Mouse (Mus musculus): ENCODE data around the gene Hoxb3. TPM values are rescaled to one million over a fixed set of nuclear protein-coding genes. Genes with fewer than 3 reads are reported as not detected.

The Hoxb3 gene
- total RNA-seq, 2 experiments from 2014 or later, result not detected

DNA sequence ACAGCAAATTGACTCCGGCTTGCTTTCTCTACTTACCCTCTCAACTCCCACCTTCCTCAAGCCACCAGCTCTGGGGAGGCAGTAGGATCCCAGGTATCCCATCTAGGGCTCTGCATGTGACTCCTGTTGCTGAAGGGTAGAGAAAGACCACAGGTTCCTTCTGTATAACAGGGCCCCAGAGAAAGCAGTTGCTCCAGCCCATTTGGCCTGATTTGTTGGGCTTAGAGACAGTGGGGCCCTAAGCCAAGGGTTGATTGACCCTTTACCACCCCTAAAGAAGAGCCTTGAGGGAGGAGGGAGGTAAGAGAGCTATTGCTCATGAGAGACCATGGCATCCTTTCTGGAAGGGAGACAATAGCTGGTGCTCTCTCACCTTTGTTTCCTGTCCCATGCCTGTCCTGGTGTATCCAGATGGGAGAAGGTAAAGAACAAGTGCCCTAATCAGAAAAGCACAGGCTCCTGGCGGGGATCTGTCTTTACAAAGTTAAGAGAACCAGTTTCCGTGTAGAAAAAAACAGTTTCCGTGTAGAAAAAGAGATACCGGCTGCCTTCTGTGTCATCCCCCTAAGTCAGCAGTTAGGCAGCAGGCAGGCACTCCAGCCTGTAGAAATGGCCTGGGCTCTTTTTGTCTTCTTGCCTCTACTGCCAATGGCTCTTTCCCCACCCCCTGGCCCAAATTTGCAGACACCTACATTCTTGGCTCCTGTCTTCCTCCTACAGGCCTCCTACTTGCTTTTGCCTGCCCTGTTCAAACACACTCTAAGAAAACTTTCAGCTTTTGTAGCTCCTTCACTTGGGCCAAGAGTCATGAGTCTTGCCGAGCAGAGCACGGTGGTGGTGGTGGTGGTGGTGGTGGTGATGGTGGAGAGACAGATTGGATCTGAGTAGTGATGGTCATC is 16.1 kb downstream of the Hoxb3 start:
- DNase-seq (ENCODE audit: low spot score in 2 of 2), result no peak

DNA sequence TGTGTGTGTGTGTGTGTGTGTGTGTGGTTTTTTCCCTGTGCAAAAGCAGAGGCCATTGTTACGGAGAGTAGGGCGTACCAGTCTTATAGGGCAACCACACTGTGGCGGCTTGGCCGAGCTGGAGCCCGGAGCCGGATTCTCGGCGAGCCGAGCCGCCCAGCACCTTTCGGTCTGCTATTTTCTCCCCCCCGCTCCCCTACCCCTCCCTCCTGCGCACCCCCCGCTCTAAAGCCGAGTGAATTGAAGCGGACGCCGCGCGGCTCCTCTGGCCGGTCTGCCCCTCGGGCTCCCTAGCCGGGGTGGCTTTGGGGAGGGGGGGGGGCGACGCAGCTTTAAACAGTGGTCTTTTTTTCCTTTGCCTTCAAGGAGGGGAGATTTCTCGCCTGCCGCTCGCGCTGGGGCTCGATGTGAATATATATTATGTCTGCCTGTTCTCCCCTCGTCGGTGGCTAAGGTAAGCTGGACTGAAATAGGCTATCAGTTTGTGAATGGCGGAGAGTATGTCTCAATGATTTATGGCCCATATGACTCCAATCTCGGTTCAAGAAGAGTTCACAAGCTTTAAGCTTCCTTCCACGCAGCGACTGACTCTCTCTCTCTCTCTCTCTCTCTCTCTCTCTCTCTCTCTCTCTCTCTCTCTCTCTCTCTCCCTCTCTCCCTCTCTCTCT is 17.7 kb downstream of the Hoxb3 start:
- no peak for DNase-seq (ENCODE audit: low spot score in 2 of 2)

DNA sequence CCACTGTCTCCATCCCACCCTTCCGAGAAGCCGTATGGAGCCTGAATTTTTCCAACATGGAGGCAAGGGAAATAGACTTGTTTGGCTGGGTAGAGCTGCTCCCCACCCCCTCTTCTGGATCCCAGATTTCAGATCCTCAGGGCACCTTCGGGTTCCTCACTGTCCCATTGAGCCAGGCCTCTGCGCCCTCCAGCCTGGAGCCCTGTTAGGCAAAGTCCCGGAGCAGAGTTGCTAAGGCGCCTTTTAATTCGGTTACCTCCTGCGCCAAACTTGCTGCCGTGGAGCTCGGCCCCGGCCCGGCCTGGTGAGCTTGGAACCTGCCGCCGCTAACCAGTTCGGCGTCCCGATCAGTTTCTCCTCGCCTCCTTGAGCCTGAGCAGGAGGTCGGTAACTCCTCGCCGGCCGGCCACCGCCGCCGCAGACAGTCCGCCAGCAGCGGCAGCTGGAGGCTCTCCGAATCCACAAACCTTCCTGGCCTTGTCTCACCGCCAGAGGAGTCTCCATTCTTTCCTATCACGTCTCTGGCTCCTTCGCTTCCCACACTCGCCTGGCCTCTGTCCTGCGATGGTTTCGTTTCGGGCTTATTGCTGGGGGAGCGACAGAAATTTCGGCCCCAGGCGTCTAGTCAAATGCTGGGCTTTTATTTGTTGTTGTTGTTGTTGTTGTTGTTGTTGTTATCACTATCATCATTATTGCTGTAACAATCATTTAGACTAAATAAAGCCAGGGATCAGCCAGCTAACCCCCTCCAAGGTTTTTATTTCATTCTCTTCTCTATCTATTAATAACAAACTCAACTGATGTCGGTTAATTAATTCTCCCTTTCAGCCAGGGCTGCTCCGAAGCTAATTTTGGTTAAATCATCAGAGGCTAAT is 18.8 kb downstream of the Hoxb3 start:
- no peak for DNase-seq (ENCODE audit: low spot score in 2 of 2)

DNA sequence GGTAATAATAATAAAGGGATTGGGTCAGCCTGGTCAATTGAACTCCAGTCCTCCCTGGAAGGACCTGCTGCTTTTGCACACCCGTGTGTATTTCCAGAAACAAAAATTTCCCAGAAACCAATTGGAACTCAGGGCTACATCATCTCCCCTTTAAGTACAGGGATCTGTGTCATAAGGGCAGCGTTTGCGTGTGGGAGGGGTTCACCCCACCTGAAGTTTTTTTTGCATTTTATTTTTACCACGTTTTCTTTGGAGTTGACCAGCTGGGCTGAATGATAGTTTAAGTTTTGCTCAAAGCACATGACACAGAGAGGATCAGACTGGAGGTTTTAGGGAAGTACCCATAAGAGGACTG is 19.4 kb downstream of the Hoxb3 start:
- no peak for DNase-seq (ENCODE audit: low spot score in 2 of 2)

DNA sequence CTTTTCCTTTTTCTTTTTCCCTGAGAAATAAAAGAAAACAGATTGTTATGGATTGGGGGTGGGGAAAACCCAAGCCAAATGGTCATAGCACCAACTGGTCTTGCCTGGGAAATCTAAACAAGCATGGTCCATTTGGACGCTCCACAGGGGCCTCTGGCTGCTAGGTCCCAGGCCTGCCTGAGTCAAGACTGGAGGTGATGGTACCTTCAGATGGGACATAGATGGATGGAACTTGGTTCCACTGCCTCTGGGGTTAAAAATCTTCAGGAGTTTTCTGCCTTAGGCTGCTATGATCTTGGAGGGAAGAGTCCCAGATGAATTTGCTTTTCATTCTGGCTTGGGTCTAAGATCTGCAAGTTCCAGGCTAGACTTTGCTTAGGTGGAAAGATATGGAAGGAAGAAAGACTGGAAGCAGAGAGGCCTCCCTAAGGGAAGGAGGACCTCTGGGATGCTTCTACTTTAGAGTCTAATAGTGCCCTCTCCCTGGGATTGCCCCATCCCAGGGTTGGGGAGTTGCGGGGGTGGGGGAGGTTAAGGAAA is 20.1 kb downstream of the Hoxb3 start:
- DNase-seq (ENCODE audit: low spot score in 2 of 2), result no peak

DNA sequence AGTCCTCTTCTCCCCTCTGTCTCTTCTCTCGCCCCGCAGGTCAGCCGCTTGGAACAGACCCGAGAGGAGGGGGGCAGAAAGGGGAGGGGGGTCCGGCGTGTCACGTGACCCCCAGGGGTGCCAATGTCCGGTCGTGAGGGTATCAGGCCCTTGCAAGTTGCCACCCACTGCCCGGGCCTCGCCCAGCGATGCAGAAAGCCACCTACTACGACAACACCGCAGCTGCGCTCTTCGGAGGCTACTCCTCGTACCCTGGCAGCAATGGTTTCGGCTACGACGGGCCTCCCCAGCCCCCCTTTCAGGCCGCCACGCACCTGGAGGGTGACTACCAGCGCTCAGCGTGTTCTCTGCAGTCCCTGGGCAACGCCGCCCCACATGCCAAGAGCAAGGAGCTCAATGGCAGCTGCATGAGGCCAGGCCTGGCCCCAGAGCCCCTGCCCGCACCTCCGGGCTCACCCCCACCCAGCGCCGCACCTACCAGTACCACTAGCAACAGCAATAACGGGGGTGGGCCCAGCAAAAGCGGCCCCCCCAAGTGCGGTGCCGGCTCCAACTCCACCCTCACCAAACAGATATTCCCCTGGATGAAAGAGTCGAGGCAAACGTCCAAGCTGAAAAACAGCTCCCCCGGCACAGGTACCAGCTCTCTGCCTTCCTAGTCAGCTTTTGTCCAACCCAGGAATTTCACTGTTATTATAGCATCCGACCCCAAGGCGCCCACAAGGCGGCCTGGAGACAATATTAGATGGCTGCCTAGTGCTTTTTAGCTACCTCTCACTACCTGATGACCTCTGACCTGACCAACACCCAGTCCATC is 21.1 kb downstream of the Hoxb3 start:
- DNase-seq (ENCODE audit: low spot score in 2 of 2), result no peak

DNA sequence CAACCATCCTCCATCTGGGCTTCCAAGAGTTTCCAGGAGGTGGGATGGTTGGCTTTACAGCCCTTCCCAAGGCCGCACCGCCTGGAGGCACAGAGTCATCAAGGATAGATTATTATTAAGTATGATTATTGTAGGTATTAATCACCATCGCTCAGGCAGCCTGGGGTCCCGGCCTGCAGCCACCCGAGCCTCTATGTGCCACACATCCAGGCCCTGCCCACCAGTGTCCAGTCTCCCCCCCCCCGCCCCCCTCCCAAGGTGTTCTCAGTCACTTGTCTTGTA is 21.7 kb downstream of the Hoxb3 start:
- DNase-seq (ENCODE audit: low spot score in 2 of 2), result no peak

DNA sequence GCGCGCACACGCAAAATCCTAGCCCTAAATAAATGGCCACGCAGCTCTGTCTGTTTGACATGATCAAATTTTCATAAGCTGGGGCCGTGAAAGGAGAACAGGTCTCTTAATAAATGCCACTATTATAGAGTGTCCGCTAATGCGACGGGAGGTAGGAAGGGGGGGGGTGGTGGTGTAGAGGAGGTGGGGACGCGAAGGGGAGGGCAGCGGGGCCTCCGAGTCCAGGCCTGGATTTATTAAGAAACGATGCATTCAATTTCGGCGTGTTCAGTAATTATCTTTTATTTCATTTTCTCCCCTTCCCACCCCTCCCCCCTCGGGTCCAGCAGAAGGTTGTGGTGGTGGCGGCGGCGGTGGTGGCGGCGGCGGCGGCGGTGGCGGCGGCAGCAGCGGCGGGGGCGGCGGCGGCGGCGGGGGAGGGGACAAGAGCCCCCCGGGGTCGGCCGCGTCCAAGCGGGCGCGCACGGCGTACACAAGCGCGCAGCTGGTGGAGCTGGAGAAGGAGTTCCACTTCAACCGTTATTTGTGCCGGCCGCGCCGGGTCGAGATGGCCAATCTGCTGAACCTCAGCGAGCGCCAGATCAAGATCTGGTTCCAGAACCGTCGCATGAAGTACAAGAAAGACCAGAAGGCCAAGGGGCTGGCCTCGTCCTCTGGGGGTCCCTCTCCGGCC is 22.2 kb downstream of the Hoxb3 start:
- no peak for DNase-seq (ENCODE audit: low spot score in 2 of 2)

DNA sequence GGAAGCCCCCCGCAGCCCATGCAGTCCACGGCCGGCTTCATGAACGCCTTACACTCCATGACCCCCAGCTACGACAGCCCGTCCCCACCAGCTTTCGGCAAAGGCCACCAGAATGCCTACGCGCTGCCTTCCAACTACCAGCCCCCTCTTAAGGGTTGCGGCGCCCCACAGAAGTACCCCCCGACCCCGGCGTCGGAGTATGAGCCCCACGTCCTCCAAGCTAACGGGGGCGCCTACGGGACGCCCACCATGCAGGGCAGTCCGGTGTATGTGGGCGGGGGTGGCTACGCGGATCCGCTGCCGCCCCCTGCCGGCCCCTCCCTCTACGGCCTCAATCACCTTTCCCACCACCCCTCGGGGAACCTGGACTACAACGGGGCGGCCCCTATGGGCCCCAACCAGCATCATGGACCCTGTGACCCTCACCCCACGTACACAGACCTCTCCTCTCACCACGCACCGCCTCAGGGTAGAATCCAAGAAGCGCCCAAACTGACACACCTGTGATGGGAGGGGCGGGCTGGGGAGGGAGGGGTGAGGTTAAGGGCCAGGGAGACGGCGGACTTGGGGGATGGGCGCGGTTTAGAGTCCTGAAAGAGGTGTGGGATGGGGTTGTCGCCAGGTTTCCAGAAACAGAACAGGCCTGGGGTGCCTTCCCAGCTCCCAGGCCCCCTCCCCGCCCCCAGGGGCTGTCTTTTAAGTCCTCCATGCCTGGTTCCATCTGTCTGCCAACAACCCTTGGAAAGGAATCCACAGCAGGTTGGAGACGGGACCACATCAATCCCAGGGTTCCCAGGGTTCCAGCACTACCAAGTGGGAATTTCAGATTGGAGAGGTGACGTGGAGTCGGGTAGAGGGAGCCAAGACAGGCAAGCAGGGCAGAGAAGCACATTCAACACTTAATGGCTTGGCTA is 23.0 kb downstream of the Hoxb3 start:
- no peak for DNase-seq (ENCODE audit: low spot score in 2 of 2)

DNA sequence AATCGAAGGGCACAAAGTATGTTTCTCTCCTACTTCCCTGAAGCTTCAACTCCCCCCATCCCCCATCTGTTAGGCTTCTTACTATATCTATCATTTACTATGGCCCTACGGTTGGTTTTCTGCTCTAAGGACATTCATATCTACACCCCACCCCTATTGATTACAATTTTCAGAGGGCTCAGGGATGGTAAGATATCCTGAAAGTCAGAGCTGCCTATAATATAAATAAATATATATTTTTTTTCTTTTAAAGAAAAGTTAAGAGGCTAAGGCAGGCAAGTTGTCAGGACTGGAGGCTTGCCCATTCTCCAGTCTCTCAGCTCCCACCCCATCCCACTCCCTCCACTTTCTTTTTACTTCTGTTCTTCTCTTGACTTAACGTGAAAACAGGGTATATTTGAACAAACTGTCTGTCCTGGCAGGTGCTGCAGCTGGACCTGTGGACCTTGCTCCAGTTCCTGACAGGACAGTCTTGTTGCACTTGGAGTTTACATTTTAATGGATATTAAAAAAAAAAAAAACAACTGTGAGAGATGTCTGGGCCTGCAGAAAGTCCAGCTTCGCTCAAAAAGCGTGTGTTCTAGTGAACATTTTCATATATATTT is 23.9 kb downstream of the Hoxb3 start:
- no peak for DNase-seq (ENCODE audit: low spot score in 2 of 2)

DNA sequence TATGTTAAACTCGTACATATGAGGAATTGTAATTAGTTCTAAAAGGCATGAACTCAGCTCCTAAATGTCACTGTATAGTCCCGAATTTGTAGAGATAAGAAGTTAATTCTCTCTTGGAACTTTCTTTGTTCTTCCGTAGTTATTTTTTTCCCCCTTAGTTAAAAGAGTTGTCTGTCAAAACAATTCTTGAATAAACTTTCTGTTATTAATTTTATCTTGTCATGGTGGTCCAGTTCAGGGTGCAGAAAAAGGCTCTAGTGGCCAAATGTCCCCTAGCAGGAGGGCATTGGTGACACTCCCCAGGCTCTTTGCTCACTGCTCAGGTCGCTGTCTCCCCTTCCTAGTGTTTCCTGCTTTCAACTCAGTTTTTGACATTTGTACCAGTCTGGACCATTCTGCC is 24.6 kb downstream of the Hoxb3 start:
- no peak for DNase-seq (ENCODE audit: low spot score in 2 of 2)

DNA sequence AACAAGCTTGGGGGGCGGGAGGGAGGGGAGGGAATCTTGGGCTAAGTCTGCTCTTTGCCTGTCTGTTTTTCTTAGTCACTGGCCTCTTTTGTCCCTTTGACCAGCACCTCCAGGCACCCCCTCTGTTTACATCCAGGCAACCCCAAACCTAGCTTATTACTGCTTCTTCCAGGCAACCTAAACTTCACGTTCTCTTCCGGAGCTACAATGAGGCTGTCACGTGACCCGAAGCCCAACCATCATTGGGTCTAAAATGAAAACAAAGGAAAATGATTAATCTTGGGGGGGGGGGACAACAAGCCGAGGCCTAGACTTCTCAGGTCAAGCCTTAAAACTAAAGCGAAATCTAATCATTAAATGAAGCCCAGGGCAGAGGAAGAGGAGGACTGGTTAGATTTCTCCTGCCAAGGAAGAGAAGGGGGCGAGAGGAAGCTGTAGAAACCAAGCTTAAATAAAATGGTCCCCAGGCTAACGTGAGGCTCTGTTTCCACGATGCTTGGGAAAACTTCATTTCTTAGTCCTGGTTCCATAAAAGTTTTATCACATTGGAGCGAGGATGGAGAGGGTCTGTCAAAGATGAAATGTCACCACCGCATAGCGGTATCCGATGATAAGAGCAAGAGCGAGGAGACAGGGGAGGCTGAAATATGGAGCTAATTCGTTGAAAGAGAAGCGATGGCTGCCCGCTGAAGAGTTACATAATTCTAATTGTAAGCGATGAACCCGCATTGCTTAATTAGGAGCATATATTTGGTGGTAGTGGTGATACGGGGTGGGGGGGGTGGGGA is 25.2 kb downstream of the Hoxb3 start:
- DNase-seq (ENCODE audit: low spot score in 2 of 2), result no peak

DNA sequence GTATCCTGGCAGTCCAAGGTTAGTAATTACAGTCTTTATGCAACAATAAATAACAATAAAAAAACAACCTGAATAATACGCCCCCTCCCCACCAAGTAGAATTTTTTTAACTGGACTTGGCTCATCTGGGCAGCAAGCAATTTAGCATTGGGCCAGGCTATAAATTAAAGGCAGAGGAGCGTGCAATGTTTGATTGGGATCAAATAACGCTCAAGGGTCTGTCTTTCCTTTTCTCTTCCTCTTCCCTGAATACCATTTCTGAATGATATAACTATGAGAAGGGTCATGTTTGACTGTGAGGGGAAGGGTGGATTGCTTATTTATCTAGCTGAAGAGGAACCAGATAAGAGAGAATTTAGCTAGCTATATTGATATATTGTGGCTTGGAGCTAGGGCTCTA is 25.9 kb downstream of the Hoxb3 start:
- no peak for DNase-seq (ENCODE audit: low spot score in 2 of 2)

DNA sequence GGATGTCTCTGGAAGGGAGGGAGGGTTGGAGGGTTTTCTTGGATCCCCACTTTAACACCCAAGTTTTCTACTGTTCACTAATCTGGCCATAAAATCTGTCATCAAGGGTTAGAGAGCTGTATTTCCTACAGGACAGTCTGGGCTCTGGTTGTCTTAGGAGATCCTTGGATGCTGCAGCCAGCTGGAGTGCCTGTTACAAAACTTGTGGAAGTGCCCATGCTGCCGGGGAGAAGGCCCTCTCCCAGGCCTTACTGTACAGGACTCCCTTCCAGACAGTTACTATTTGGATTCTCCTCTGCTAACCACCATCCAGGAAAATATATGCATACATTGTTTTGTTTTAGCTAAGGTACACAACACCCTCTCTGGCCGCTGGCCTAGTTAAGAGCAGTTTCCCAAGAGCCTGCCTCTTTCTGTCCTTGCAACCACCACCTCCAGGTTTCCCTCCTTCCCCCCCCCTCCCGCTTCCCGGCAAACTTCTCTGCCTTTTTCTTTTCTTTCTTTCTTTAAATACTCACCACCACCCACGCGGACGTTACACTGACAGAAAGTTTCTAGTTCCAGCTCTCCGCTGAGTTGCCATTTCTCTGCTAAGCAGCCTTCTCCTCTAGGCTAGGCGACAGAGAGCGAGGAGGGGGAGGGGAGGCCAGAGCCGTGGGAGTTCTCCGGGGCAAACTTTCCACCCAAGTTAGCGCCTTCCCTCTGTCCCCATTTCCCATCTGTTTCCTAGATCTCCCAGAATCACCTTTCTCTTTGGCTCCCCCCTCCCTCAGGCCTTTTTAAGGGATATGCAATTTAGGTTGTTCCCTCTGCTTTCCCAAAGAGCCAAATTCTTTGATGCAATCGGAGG is 26.6 kb downstream of the Hoxb3 start:
- no peak for DNase-seq (ENCODE audit: low spot score in 2 of 2)

DNA sequence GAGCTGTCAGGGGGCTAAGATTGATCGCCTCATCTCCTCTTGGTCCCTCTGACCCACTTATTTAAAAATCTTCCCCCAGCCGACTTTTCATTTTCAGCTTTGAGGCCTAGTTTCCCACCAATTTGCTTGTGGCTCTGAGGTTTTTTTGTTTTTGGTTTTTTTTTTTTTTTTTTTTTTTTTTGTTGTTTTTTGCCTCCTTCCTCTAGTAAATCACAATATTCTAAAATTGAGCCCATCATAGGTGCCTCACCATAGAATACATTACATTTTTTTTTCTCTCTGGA is 27.2 kb downstream of the Hoxb3 start, which contains the start of gene Hoxb2:
Hoxb2 (plus strand) TSS at position 185 of the 284 bp plus-strand sequence.
- no peak for DNase-seq (ENCODE audit: low spot score in 2 of 2)

DNA sequence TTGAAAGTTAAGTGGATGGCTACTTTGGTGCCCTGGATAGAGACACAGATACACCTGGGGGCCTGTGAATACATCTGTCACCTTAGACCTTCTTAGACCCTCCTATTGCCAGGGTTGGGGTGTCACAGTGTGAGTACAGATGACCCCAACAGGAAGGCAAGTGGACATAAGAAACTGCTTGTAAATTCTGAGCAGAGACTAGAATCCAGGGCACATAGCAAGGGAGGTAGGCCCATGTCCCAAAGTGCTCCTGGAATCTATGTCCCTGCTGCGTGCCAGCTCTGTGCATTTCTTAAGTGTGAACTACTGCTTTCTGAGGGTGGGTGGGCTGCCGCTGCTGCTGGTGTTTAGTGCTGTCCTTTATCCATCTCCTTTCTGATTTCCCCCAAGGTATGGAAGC is 27.7 kb downstream of the Hoxb3 start:
- DNase-seq (ENCODE audit: low spot score in 2 of 2), result no peak

DNA sequence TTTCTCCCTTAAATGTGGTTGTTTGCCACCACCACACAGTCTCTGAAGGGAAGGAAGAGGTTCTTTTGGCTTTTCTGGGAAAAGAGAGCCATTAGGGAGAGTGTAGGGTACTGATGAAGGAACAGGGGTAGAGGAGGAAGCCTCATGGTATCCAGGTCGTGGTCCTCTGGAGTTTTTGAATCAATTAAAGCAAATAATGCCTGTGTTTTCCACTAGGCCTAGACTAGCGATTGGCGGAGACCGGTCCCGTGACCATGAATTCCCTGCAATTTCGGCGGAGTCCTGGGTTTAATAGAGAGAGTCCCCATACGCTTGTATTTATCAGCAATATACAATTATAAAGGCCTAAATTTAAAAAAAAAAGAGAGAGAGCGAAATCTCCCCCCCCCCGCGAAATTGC is 28.2 kb downstream of the Hoxb3 start:
- no peak for DNase-seq (ENCODE audit: low spot score in 2 of 2)

Data from layer of hippocampus, postnatal 14 days (tissue).